Mouse (Mus musculus) embryo, embryonic 10 days (tissue): ENCODE measurements around the gene Atp2b2.
"Not testable (repeated sequence)": the region's sequence is repeated elsewhere in the genome, so short reads cannot be mapped to it uniquely, and the experiment has no call there.

Experiments
- DNase-seq: peaks from one replicate; pipeline ENCODE4 v3.0.0-alpha.2; 2015; ENCODE audit warnings: low spot score

Gene Atp2b2

GRCm38 (mm10) chr6:113714276-113714675 lies 328.1 kb downstream of the Atp2b2 start:
- no peak for DNase-seq

- DNase-seq = not testable (repeated sequence)
Measured at GRCm38 (mm10) chr6:113713389-113713788, 329.0 kb downstream of the Atp2b2 start.

GRCm38 (mm10) chr6:113712718-113713117 lies 329.7 kb downstream of the Atp2b2 start:
- DNase-seq = no peak

GRCm38 (mm10) chr6:113697222-113698205 lies 344.9 kb downstream of the Atp2b2 start:
- peak; percentile 55 for DNase-seq

GRCm38 (mm10) chr6:113696582-113697221 lies 345.7 kb downstream of the Atp2b2 start, which contains the start of gene Tatdn2:
TSS of gene Tatdn2 (plus strand) at chr6:113697050.
- peak; percentile 99 for DNase-seq

- DNase-seq = no peak
Measured at GRCm38 (mm10) chr6:113695766-113696355, 346.6 kb downstream of the Atp2b2 start.

- no peak for DNase-seq
Measured at GRCm38 (mm10) chr6:113695203-113695602, 347.2 kb downstream of the Atp2b2 start.
